Mouse (Mus musculus): ENCODE data around the gene Rag2. TPM values are rescaled to one million over a fixed set of nuclear protein-coding genes. Genes with fewer than 3 reads are reported as not detected.

Gene Rag2
- total RNA-seq, 2 experiments from 2014 or later, result not detected

Other genes starting within 250 kb of the Rag2 start
- not detected for gene Rag1, start 24.8 kb downstream of the Rag2 start, total RNA-seq (2021)
- gene B230118H07Rik, start 24.8 kb downstream of the Rag2 start, total RNA-seq (2021), result 10 to 100 TPM; 81.0 to 87.2 TPM
- 10 to 100 TPM; 10.2 to 11.4 TPM for gene Traf6, start 53.7 kb downstream of the Rag2 start, total RNA-seq (2021)

All from gastrocnemius, adult 18-20 months (tissue).